Mouse (Mus musculus): Measurements from ENCODE around the gene Rnf181. TPM values are rescaled to one million over a fixed set of nuclear protein-coding genes. Genes with fewer than 3 reads are reported as not detected.
A peak's percentile ranks its signal among the peaks of the same experiment; 100 is the strongest.

Rnf181 gene
- total RNA-seq, 2 experiments from 2014 or later: 176 to 188 TPM

GRCm38 (mm10) chr6:72385258-72385657 is 18.5 kb upstream of the Rnf181 start:
- DNase-seq: no peak

DNA sequence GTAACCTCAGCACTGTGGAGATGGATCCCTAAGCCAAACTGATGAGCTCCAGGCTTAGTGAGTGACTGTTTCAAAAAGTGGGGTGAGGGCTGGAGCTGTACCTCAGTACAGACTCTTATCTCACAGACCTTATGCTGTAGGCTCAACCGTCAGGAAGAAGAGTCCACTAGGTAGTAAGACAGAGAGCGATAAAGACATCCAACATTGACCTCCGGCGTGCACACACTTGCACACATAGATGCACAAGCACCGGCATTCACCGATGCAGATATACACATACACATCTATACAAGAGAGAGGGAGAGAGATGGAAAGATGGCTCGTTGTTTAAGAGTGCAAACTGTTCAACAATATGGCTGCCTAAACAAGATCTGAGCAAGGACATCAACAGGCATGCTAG is 17.2 kb upstream of the Rnf181 start:
- DNase-seq: no peak

DNA sequence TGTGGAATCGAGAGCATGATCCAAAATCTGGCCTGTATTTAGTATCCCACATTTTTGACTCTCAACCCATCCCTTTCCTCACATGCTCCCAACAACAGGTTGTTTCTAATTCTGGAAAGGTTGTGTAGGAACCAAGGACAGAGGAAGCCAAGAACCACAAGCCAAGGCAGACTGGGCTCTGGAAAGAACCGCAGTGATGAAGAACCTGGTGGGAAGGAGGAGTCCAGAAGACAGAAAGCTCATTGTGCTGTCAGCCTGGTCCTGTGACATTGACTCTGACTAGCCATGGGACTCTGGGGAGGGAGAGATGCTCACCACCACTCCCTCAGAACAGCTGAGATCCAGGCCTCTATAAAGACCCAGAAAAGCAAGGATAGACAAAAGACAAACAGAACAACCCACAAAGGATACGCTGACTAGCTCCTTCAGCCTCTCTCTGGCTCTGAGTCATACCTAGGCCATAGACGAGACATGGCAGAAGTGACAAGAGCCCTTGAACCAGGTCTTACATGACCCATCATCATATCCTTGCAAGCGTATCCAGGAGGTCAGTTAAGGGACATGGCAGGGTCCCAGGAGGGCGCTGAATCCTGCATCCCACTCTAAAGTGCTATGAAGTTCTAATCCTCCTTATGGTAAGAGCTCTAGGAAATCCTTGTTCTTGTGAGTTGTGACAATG is 16.5 kb upstream of the Rnf181 start:
- no peak for DNase-seq

DNA sequence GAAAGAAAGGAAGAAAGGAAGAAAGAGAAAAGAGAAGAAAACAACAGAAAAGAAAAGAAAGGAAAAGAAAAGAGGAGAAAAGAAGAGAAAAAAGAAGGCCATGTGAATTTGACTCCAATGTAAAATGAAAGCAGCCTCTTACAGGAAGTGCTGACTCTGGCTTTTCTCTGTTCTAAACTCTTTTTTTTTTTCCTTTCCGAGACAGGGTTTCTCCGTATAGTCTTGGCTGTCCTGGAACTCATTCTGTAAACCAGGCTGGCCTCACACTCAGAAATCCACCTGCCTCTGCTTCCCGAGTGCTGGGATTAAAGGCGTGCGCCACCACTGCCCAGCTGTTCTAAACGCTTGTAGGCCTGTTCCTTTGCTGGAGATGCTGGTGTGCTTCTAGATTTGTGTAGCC is 15.7 kb upstream of the Rnf181 start:
- DNase-seq: no peak

GRCm38 (mm10) chr6:72380131-72380770 is 13.5 kb upstream of the Rnf181 start, which contains the start of gene Vamp5:
Gene Vamp5 (minus strand): TSS chr6:72380468.
- peak; percentile 91 for DNase-seq

- DNase-seq: no peak
Measured at GRCm38 (mm10) chr6:72379377-72380130, 12.8 kb upstream of the Rnf181 start.

DNA sequence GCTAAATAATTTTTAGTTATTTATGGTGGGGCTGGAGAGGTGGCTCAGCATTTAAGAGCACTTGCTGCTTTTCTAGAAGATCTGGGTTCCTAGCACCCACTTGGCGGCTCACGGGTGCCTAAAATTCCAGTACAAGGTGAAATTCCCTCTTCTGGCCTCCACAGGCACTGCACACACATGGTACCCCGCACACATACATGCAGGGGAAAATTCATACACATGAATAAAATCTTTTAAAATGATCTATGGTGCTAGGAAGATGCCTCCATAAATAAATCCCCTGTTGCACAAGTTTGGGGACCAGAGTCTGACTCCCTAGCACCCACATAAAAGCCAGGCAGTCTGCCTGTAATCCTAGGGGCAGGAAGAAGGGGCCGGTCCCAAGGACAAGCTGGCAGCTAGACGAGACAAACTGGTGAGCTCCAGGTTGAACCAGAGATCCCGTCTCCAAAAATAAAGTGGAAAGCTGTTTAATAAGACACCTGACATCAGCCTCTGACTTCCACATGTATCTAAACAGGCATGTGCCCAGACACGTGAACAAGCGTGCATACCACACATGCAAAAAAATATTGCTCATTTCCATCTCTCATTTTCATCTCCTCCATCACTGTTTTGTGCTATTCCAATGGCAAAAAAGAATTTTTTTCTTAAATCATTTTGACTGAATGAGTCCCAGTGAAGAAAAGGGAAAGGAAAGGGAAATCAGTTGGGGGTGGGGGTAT is 11.9 kb upstream of the Rnf181 start:
- no peak for DNase-seq

DNA sequence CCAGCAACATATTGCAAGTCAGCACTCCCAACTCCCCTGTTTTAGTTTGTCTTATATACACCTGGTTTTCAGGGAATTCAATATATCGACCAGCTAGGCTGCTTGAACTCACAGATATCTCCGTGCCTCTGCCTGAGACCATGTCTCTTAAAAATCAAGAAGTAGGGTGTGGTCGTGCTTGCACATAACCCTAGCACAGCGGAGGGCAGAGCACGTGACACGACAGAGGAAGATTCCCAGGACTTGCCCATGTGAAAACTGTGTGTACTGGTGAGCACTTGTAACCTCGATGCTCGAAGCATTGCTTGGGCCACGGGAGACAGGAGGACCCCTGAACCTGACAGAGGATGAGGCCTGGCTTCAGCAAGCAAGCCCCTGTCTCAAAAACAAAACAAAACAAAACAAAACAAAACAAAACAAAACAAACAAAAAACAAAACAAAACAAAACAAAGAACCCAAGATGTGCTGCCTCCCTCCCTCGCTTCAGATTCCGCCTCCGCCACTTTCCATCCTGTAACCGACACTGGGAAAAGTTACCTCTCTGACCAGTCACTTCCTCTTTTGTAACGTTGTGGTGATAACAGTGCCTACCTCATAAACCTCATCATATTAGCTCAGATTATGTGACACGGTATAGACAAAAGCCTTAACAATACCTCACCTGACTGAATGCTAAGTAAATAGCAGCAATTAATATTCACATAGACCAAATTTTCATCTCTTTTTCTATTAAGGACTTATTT is 8.2 kb upstream of the Rnf181 start:
- DNase-seq: no peak

GRCm38 (mm10) chr6:72374206-72374605 is 7.5 kb upstream of the Rnf181 start:
- no peak for DNase-seq

- DNase-seq: no peak
Measured at GRCm38 (mm10) chr6:72373184-72373583, 6.4 kb upstream of the Rnf181 start.

DNA sequence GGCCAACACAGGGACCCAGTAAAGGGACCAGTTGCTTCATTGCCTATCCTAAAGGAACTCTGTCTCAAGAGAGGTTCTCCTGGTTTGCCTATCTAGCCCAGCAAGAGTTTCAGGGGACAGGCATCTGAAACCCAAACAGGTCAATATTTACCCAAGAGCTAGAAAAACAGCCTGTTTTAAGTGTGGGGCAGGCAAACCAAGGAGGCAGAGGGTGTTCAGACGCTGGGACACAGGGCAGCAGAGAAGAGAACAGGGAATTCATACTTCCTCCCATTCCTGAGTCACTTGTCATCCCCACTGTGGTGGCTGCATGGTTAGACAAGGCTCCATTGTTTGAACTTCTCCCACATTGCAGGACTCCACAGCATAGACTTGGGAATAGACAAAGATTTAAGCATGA is 4.8 kb upstream of the Rnf181 start:
- DNase-seq: no peak

DNA sequence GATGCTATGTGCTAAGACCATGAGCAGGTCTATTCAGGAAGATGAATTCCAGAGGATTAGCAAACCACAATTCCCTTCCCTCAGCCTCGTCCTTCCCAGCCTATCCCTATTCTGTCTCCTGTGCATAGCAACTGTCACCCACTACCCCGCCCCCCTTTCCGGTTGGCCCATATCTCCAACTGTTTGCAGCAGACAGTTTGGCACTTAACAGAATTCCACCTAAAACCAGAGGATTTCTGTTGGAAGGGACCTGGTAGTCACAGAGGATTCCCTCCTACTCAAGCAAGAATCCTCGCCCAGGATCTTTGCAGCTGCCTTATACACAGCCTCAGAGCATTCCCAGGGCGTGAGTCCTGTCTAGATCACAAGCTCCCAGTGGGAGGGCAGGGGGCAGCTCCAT is 4.4 kb upstream of the Rnf181 start:
- DNase-seq: peak; percentile 33

- peak; percentile 77 for DNase-seq
Measured at GRCm38 (mm10) chr6:72370091-72370490, 3.3 kb upstream of the Rnf181 start.

DNA sequence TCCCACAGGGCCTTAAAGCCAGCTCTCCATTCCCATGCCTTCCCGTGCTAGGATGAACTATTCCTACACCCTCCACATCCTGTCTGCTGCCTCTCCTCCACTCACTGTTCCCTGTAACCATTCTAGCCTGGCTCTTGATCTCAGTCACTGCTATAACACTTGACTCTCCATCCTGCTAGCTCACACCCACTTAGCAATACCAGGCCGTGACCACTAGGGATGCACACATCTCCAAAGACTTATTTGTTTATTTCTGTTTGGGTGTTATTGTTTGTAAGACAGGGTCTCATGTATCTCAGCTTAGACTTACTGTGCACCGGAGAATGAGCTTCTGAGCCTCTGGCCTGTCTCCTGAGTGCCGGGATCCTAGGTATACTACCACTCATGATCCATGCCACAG is 2.8 kb upstream of the Rnf181 start:
- DNase-seq: no peak

DNA sequence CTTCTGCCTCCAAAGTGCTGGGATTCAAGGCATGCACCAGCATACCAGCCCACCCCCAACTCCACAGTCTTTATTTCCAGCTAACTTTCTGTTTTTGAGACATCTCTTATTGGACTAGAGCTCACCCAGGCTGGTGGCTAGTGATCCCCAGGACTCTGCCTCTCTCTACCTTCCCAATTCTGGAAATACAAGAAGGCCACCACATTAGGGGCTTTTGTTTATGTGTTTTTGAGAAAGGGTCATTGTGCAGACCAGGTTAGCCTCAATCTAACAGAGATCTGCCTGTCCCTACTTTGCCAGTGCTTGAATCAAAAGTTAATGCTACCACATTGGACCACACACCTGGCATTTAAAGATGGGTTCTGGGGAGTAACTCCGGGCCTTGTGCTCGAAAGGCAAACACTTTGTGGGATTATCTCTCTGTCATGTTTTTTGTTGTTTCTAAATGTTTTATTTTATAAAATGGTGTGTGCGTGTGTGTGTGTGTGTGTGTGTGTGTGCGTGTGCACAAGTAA is 761 bp upstream of the Rnf181 start:
- DNase-seq: no peak

DNA sequence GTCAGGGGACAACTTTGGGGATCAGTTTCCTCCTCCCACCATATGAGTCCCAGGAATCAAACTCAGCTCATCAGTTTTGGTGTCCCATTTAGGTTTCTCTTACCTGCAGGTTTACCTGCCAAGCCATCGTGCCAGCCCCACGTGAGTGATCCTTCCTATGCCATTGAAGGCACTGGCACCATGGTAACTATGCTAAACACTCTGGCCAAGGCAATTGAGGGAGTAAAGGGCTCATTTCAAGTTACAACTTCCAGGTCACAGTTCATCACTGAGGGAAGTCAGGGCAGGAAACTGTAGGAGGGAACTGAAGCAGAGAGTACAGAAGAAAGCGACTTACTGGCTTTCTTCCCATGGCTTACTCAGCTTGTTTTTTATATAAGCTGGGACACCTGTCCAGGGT is 452 bp downstream of the Rnf181 start:
- DNase-seq: no peak

DNA sequence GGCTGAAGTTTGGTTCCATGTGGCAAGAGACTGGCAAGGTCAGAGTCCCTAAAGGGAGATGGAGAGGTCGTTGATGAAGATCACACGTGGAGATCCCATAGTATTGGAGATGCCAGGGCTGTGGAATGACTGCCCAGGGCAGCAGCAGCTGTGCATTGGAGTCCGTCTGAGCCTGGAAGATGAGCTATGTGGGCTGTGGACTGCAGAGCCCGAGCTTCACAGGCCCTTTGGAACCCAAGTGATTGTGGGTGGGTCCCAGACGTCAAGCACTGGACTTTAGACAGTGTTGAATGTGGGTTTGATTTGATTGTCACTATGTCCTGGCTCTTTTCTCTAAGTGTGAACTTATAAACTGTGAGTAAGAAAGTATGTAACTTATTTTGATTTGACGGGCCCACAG is 1.8 kb downstream of the Rnf181 start:
- no peak for DNase-seq

- no peak for DNase-seq
Measured at GRCm38 (mm10) chr6:72364009-72364408, 2.7 kb downstream of the Rnf181 start.

DNA sequence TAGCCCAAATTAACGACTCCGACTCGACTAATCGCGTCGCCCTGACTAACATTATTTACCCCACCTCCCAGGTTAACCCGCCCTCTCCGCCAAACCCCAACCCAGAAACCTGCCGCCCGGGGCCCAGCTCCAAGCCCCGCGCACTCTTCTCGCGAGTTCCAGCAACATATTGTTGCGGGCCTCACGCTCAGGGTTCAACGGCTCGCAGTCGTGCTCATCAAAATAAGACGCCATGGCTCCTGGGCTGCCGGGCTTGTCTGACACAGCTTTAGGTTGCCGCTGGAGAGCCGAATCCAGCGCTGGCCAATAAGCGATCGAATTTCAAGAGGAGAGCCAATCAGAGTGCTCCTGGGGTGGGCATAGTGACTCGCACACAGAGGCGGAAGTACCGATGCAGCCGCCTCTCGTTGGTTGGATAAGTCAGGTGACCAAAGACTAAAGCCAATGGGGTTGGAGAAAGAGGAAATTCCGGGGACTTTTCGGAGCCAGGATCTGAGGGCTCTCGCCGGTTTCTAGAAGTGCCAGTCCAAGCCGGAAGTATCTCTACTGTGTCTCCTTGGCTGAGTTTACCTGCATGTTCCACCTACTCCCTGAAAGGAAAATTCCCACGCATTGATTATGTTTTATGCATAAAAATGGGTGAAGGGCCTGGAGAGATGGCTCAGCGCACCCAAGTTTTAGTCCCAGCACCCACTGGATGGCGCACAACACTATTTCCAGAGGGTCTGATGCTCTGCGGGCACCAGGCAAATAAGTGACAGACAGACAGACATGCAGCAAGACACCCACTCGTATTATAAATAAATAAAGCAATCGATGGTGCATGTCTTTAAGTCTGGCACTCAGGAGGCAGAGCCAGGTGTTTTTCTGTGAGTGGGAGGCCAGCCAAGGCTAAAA is 4.4 kb downstream of the Rnf181 start:
- DNase-seq: peak; percentile 96

DNA sequence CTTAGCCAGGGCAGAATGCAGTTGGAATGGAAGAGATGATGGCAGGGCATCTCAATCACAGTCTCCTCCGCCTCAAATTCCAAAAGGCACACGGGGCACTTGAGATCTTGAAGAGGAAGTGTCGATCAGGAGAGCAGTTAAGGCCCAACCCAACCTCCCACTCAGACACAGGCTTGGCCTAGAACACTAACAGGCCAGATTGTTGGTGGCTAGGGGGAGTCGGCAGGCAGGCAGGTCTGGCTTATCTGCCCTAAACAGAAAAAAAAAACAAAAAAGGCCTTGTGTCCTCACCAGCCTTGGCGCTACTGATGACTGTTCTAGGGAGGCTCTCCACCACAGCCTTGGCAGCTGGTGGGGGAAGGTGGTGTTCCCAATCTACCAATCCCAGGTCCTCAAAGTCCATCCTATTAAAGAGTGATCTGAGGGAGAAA is 5.6 kb downstream of the Rnf181 start:
- DNase-seq: peak; percentile 70

DNA sequence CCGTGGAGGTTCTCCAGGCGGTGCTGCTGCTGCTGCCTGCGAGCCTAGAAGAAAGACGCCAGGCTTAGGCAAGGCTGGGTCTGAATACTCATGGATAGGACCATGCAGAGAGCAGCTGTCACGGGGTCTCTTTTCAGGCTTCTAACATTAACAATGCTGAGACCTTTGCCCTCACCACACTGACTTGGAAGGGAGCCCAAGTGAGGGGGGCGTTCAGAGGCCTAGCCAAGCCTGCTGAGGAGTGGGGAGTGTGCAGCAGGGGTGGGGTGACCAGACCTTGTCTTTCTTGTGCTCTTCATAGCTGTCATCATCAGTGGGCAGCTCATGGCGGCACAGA is 6.2 kb downstream of the Rnf181 start:
- DNase-seq: peak; percentile 24

Measured in adrenal gland, postnatal 10 days (tissue).